Mouse (Mus musculus): ENCODE measurements around the gene Mark1. TPM values are rescaled to one million over a fixed set of nuclear protein-coding genes. Genes with fewer than 3 reads are reported as not detected.

Gene Mark1
- polyA plus RNA-seq, 1 experiment from 2014 or later: 2.1 TPM

DNA sequence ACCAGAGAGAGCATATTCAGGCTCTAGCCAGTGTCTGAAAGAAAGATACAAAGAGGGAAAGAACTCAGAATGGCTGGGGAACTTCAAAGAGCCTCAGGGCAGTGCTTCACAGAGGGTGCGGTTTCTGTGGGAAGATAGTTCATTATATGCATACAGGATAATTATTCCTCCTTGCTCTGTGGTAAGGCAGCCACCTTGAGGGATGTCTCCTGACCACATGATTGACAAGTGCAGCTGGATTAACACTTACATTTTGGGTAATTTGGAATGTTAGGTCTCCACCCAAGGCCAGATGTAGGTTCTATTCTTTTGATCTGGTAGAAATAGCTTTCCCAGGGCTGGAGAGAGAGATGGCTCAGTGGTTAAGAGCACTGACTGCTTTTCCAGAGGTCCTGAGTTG, 113.2 kb downstream of the Mark1 start:
- no peaks in the 10 kb centered on the region for H3K4me1 ChIP-seq (replicated peaks; ENCODE audit: insufficient read depth, low read length)
- 70% methylated on average over 1 of the region's 1 CpGs for WGBS
- no peaks in the 10 kb centered on the region for H3K9me3 ChIP-seq (replicated peaks; ENCODE audit: low read length)
- no peaks in the 10 kb centered on the region for H3K36me3 ChIP-seq (ENCODE audit: insufficient read depth, low read length)
- no peak for ATAC-seq (replicated peaks; ENCODE audit: low FRiP score, low read depth)
- H3K4me3 ChIP-seq (replicated peaks; ENCODE audit: low read depth, low read length): no peak overlapping the region
- H3K9ac ChIP-seq (ENCODE audit: low read depth, low read length): no peak overlapping the region
- no peak overlapping the region for H3K27ac ChIP-seq
- H3K27me3 ChIP-seq (ENCODE audit: insufficient read depth, low read length): peaks cover 5% of the 10 kb centered on the region; the same call in 1 of the 2 replicates
- TF ChIP-seq CTCF (IDR thresholded peaks at IDR 0.05; ENCODE audit: low read depth): no peak
- no peak overlapping the region for H3K4me2 ChIP-seq (ENCODE audit: low read length)
- DNase-seq (ENCODE audit: low spot score): no peak

DNA sequence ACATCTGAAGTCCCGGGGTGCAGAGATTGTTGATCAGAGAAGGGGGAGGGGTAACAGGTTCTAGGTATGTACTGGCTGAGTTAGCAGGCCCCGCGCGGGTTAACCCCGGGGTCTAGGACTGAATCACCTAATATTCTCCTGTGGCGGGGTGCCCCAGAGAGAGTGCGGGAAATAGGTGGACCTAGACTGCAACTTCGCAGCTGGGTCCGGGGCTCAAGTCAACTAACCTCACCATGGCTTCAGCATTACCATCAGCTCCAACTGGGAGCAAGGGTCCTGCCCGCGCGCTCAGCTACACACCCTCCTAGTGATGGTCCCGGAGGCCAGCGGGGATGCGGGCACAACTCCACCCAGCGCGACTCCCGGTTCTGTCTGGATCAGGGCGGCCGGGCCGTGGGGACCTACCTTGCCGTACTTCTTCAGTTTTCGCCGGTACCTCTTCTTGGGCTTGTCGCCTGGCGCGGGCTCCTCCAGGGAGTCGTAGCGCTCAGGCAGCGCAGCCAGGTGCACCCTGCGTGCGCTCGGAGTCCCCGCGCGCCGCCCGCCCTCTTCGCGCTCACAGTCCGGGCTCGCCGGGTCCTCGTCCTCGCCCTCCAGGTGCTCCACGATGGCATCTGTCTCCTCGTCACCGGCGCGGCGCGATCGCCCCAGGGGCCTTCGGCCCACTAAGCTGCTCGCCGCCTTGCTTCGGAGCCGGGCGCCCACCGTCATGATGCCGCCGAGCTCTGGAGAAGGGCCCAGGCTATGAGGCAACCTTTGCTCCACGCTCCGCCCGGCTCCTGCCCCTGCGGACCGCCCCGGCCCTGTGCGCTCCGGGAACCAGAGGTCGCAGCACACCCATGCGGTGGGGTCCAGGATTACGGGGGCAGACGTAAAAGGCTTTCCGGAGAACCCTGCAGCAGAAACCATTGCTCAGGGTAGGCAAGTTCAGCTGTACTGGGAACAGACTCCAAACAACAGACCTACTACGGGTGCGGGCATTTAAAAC, 116.8 kb downstream of the Mark1 start, which contains the start of gene C130074G19Rik:
TSS of gene C130074G19Rik (minus strand) at position 938 of the 988 bp plus-strand sequence.
- no peaks in the 10 kb centered on the region for H3K36me3 ChIP-seq (ENCODE audit: insufficient read depth, low read length)
- peak within 1 kb of the TSS; percentile 73 for H3K9ac ChIP-seq (ENCODE audit: low read depth, low read length)
- peak; percentile 94 for ATAC-seq (replicated peaks; ENCODE audit: low FRiP score, low read depth)
- H3K4me3 ChIP-seq (replicated peaks; ENCODE audit: low read depth, low read length): peak within 1 kb of the TSS; percentile 56
- H3K27me3 ChIP-seq (ENCODE audit: insufficient read depth, low read length): peaks cover 5% of the 10 kb centered on the region; the same call in 1 of the 2 replicates
- H3K27ac ChIP-seq: peak within 1 kb of the TSS; percentile 65; the same call in 1 of the 2 replicates
- peak within 1 kb of the TSS; percentile 61 for H3K4me2 ChIP-seq (ENCODE audit: low read length)
- peak; percentile 81 for TF ChIP-seq CTCF (IDR thresholded peaks at IDR 0.05; ENCODE audit: low read depth)
- DNase-seq (ENCODE audit: low spot score): peak; percentile 78
- H3K4me1 ChIP-seq (replicated peaks; ENCODE audit: insufficient read depth, low read length): no peaks in the 10 kb centered on the region; the same call in 1 of the 2 replicates
- no peaks in the 10 kb centered on the region for H3K9me3 ChIP-seq (replicated peaks; ENCODE audit: low read length)
- 4% methylated on average over 72 of the region's 77 CpGs for WGBS

DNA sequence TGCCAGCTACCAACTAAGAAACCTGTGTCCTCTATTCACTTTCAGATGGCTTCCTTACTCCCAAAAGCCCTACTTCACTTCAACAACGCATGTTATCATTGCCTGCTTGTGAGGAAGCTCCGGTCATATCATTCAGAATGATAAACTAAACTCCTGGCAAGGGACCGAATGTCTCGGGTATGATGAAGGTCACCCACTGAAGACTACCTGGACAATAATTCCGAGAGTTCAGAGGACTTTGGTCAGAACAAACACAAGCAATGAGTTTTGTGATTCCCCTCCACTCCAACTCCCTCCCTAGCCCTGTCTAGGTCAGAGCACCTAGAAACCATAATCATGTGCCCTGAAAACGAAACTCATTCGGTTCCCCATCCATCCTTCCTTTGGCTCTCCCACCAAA, 117.5 kb downstream of the Mark1 start:
- no peak for ATAC-seq (replicated peaks; ENCODE audit: low FRiP score, low read depth)
- WGBS: 60% methylated on average over 7 of the region's 7 CpGs
- peak overlapping the region; percentile 73 for H3K9ac ChIP-seq (ENCODE audit: low read depth, low read length)
- 0 out of 2 replicates have a peak overlapping the region, but pooled peaks have one; percentile 65 for H3K27ac ChIP-seq
- H3K36me3 ChIP-seq (ENCODE audit: insufficient read depth, low read length): no peaks in the 10 kb centered on the region
- DNase-seq (ENCODE audit: low spot score): no peak
- no peak for TF ChIP-seq CTCF (IDR thresholded peaks at IDR 0.05; ENCODE audit: low read depth)
- peaks cover 5% of the 10 kb centered on the region; the same call in 1 of the 2 replicates for H3K27me3 ChIP-seq (ENCODE audit: insufficient read depth, low read length)
- H3K4me1 ChIP-seq (replicated peaks; ENCODE audit: insufficient read depth, low read length): no peaks in the 10 kb centered on the region; the same call in 1 of the 2 replicates
- H3K4me3 ChIP-seq (replicated peaks; ENCODE audit: low read depth, low read length): peak overlapping the region; percentile 56
- H3K4me2 ChIP-seq (ENCODE audit: low read length): peak overlapping the region; percentile 61
- H3K9me3 ChIP-seq (replicated peaks; ENCODE audit: low read length): no peaks in the 10 kb centered on the region

DNA sequence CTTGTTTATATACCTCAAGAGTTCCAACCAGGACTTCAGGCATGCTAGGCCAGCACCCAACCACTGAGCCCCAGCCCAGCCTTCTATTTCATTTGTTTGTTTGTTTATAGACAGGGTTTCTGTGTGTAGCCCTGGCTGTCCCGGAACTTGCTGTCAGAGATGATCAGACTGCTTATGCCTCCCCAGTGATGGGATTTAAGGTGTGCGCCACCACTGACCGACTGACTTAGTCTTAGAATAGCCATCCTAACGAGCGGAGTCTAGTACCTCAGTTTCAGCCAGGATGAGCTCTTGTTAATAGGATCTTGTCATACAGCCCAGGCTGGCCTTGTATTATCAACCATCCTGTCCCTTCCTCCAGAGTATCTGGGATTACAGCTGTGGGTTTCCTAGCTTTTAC, 118.2 kb downstream of the Mark1 start:
- no peak for TF ChIP-seq CTCF (IDR thresholded peaks at IDR 0.05; ENCODE audit: low read depth)
- Histone ChIP-seq H3K4me3 (replicated peaks; ENCODE audit: low read depth, low read length) (peak overlapping the region; percentile 56), H3K9ac (ENCODE audit: low read depth, low read length) (no peak overlapping the region), H3K36me3 (ENCODE audit: insufficient read depth, low read length) (no peaks in the 10 kb centered on the region), H3K4me2 (ENCODE audit: low read length) (peak overlapping the region; percentile 61), H3K9me3 (replicated peaks; ENCODE audit: low read length) (no peaks in the 10 kb centered on the region), H3K4me1 (replicated peaks; ENCODE audit: insufficient read depth, low read length) (no peaks in the 10 kb centered on the region; the same call in 1 of the 2 replicates), H3K27me3 (ENCODE audit: insufficient read depth, low read length) (peaks cover 5% of the 10 kb centered on the region; the same call in 1 of the 2 replicates), H3K27ac (no peak overlapping the region)
- DNase-seq (ENCODE audit: low spot score) (no peak), ATAC-seq (replicated peaks; ENCODE audit: low FRiP score, low read depth) (no peak)
- 89% methylated on average over 5 of the region's 5 CpGs for whole genome bisulfite sequencing

DNA sequence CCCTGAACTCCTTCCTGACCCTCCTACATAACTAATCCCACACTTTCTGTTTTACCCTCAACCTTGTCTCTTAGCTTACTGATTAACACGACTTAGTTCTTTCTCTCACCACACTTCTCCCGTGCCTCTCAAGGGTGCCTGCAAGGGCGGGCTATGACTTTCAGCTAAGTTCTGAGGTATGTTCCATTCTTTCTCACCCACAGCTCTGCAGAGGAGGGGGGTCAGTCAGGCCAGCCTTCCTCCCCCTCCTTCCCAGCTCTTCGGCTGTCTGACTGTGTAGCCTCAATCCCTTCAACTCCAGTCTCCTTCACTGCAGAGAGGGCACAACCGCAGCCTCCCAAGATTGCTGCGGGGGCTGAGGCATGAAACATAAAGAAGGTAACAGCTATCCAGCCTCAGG, 120.5 kb downstream of the Mark1 start:
- ATAC-seq (replicated peaks; ENCODE audit: low FRiP score, low read depth) (peak; percentile 38), DNase-seq (ENCODE audit: low spot score) (peak; percentile 22)
- H3K9me3 ChIP-seq (replicated peaks; ENCODE audit: low read length): no peaks in the 10 kb centered on the region
- no peak overlapping the region for H3K4me3 ChIP-seq (replicated peaks; ENCODE audit: low read depth, low read length)
- peak overlapping the region; percentile 80 for H3K27ac ChIP-seq
- H3K36me3 ChIP-seq (ENCODE audit: insufficient read depth, low read length): 0 out of 2 replicates have a peak, but pooled peaks cover 2% of the 10 kb centered on the region
- WGBS: 47% methylated on average over 6 of the region's 6 CpGs
- peaks cover 5% of the 10 kb centered on the region; the same call in 1 of the 2 replicates for H3K27me3 ChIP-seq (ENCODE audit: insufficient read depth, low read length)
- H3K9ac ChIP-seq (ENCODE audit: low read depth, low read length): no peak overlapping the region
- no peaks in the 10 kb centered on the region; the same call in 1 of the 2 replicates for H3K4me1 ChIP-seq (replicated peaks; ENCODE audit: insufficient read depth, low read length)
- H3K4me2 ChIP-seq (ENCODE audit: low read length): peak overlapping the region; percentile 27; the same call in 1 of the 2 replicates
- TF ChIP-seq CTCF (IDR thresholded peaks at IDR 0.05; ENCODE audit: low read depth): no peak

DNA sequence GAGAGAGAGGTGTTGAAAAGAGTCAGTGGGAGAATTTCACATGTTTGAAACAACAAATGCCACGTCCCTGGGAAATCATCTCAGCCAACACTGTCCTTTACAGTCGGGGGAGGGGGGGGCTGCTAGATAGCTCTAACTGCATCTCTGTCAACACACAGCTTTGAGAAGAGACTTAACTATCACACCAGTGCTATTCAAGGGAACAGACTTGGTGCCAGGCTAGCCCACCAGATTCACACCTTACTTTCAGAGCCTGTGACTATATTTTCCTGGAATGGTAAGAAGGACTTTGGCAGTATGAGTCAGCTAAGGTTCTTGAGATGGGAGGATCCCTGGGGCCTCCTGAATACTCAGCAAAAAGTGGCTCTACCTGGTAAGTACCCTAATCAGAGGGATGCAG, 122.1 kb downstream of the Mark1 start:
- 82% methylated on average over 2 of the region's 2 CpGs for WGBS
- no peak for TF ChIP-seq CTCF (IDR thresholded peaks at IDR 0.05; ENCODE audit: low read depth)

More for the DNA sequence above, 122.1 kb downstream of the Mark1 start:
- Histone ChIP-seq H3K27me3 (ENCODE audit: insufficient read depth, low read length) (no peaks in the 10 kb centered on the region), H3K36me3 (ENCODE audit: insufficient read depth, low read length) (0 out of 2 replicates have a peak, but pooled peaks cover 4% of the 10 kb centered on the region), H3K4me3 (replicated peaks; ENCODE audit: low read depth, low read length) (no peak overlapping the region), H3K4me1 (replicated peaks; ENCODE audit: insufficient read depth, low read length) (peaks cover 2% of the 10 kb centered on the region; the same call in 1 of the 2 replicates), H3K9ac (ENCODE audit: low read depth, low read length) (no peak overlapping the region), H3K9me3 (replicated peaks; ENCODE audit: low read length) (no peaks in the 10 kb centered on the region), H3K4me2 (ENCODE audit: low read length) (no peak overlapping the region), H3K27ac (no peak overlapping the region)
- ATAC-seq (replicated peaks; ENCODE audit: low FRiP score, low read depth) (no peak), DNase-seq (ENCODE audit: low spot score) (no peak)
